Mouse (Mus musculus) gastrocnemius, postnatal 10 days (tissue): ENCODE measurements around the gene Cela1. TPM values are rescaled to one million over a fixed set of nuclear protein-coding genes. Genes with fewer than 3 reads are reported as not detected.
A peak's percentile ranks its signal among the peaks of the same experiment; 100 is the strongest.

ENCODE experiments used
- DNase-seq: peaks from one replicate; pipeline ENCODE4 v3.0.0; 2021; ENCODE audit warnings: mixed read lengths
- total RNA-seq, 2 experiments: library from RNA; stranded (reverse); gene quantifications; 2 replicates each; pipeline ENCODE4 v1.2.3; 2021

Gene Cela1
- total RNA-seq, 2 experiments from 2014 or later, result 1.2 TPM; not detected in 1

DNA sequence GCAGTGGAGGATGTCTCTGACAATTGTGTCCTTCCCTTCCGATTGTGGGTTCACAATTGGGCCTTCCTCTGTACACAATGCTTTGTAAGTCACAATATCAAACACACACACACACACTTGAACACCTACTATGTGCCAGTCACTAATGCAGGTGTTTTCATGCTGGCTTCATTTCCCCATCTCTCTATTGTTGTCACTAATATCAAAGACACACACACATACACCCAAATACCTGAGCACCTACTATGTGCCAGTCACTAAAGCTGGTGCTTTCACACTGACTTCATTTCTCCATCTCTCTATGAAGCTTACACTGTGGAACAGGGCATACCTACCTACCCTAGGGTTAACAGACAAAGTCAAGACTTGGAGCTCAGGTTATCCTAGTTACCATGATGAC, 17.7 kb upstream of the Cela1 start:
- no peak for DNase-seq

DNA sequence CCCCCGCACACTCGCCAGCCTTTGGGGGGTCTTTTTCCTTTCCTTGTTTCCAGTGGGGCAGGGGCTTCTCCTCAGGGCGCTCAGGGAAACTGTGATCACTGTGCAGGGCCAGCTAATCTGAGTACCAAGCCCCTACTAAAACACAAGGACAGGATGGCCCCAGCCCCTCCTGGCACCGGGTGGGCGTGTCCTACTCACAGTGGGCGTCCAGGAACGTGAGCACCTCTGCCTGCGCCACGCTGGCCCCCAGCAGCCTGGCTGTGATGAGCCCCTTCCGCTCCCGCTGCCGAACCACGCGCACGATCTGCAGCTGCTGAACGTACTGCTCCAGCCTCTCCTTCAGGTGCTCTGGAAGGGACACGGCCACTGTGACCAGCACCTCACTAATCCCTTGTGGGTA, 16.2 kb upstream of the Cela1 start:
- no peak for DNase-seq

DNA sequence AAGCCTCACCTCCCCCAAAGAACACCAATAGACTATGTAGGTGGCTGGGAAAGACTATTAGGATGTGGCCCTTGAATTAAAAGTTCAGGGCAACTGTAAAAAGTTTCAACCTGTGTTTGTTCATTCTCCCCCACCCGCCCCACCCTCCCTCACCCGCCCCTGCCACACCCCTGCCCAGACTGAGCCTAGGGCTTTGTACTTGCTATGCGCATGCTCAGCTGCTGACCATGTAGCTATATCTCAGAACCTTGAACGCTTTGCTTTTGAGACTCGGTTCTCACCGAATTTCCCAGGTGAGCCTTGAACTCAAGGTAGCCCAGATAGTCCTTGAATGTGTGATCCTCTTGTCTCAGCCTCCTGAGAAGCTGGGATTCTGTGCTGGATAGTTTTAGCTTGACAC, 14.1 kb upstream of the Cela1 start:
- no peak for DNase-seq

DNA sequence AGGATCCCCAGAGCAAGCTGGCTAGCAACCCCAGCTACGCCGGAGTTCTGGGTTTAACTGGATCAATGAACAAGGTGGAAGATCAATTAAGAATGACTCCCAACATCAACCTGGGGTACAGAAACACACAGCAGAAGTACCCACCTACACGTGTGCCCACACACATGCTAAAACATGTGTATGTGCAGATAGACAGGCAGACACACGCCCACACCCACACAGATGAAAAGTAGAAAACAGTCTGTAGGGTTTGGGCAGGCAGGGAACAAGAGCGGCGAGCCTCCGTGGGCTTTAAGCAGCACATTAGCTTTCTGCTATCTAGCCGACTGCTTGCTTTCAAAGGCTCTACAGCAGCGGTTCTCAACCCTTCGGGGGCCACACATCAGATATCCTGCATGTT, 13.4 kb upstream of the Cela1 start:
- no peak for DNase-seq

DNA sequence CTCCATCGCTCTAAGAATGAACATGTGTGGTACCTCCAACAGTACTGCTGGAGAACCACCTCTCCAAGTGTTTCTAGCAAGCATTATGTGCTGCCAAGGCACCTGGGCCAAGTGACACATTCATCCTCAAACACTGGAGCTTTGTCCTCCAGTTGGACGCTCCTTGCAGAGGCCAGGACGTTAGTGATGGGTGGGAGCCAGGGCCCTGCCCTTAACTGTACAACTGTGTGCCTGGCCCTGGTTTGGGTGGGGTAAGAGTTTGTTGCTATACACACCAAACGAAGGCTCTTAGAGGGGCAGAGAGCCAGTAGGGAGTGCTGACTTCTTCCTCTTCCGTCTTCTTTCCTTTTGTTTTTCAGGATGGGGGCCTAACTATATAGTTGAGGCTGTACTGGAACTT, 12.7 kb upstream of the Cela1 start:
- DNase-seq, result no peak

DNA sequence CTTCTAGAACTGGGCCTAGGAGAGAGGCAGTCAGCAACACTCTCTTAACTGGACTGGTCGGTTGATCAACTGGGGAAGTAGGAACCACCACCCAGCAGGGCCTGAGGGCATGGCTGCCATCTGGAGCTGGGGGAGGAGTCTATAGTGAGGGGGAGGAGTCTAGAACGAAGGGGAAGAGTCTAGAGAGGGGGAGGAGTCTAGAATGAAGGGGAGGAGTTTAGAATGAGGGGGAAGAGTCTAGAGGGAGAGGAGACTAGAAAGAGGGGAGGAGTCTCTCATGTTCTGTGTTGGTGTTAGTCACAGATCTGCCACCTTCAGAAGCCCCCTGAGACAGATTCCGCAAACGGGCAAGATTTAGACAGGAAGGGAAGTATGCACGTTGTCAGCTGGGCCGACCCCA, 11.7 kb upstream of the Cela1 start:
- no peak for DNase-seq

DNA sequence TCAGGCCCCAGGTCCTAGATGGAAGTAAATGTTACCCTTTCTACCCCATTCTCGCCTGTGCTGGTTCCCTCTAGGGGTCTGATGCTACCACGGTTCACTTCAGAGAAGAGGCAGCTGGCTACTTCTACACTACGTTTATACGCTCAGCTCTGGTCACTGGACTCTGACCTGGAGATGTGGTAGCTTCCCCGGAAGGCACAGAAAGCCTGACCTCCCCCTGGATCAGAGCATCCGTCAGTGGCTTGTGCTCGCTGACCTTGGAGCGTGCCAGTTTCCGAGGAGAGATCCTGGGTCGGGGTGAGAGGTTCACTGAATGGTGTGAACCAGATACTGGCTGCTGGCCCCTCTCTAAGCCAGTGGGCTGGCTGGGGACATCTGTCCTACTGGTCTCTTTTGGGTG, 10.4 kb upstream of the Cela1 start:
- DNase-seq, result no peak

DNA sequence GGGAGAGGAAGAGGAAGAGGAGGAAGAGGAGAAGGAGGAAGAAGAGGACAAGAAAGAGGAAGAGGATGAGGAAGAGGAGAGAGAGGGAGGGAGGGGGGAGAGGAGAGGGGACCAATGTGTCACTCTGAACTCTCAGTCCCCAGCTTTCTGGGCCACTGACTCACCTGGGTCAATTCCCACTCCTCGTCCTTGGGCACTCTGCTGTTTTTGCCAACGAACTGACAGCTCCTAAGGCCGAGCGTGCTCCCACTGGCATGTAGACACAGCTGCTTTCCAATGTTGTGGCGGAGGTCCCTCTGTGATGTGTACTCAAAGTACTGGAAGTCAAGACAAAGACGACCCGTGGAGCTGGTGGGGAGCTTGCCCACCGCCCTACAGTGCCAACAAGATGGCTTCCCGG, 6.7 kb upstream of the Cela1 start:
- no peak for DNase-seq

DNA sequence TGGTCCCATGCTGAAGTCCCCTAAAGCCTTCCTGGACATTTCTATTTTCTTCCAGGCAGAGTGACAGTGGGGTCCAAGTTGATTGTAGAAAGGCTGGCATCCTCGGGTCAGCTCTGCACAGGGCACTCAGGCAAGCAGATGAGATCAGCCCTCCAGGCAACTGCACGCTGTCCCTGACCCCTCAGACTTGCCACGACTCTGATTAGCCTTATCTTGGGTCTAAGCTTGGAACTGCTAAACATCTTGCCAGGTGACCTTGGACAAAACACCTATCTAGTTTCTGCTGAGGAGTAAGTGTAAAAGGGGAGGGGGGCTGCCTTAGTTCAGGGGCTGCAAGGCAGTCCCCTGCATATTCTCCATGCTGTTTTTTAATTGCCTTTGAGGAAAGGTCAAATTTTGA, 4.3 kb upstream of the Cela1 start:
- DNase-seq, result no peak

DNA sequence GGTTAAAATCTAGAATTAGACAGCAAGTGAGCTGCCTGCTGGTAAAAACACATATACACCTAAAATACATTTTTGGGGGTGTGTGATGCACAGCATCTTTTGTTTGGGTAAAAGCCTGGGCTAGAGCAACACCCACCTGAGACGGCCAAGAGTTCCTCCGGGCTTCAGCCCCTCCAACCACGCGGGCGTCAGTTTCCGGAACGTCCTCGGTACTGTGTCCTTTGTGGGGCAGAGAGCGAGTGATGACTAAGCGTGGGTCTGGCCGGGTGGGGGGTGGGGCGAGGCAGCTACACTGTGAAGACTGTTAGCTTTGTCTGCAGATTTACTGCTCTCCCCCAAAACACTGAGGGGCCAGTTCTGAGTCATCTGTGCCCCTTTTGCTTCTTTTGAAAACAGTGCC, 732 bp downstream of the Cela1 start:
- DNase-seq, result no peak

DNA sequence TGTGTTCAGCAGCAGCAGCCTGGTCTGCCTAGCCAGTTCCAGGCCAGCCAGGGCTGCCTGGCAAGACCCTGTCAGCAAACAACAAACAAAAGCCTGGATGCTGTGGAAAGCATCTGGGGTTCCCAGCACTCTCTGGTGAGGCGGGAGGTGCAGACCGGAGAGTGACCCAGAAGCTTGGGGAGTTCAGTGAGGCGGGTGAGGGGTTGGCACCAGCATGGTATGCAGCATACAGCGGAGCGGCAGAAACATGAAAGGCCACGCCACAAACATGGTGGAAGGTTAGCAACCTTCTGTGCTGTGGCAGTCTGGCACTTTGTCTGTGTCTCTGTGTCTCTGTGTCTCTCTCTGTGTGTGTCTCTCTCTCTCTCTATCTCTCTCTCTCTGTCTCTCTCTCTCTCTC, 1.3 kb downstream of the Cela1 start:
- DNase-seq, result no peak

DNA sequence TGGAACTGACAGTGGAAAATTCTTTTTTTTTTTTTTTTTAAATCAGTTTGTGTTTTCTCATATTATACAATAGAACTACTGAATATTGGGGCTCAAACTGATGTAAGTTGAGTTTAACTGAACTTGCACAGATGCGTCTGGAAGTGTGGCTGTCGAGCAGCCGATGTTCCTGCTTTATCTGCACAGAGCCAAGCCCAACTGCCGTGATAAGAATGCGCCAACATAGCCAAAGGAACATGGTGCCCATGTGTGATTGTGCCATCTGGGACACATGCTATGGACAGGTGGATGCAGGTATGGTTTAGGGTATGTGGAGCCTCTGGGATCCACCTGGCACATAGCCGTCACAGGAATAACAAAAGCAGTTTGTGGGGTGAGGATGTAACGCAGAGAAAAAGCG, 1.9 kb downstream of the Cela1 start:
- DNase-seq, result no peak

DNA sequence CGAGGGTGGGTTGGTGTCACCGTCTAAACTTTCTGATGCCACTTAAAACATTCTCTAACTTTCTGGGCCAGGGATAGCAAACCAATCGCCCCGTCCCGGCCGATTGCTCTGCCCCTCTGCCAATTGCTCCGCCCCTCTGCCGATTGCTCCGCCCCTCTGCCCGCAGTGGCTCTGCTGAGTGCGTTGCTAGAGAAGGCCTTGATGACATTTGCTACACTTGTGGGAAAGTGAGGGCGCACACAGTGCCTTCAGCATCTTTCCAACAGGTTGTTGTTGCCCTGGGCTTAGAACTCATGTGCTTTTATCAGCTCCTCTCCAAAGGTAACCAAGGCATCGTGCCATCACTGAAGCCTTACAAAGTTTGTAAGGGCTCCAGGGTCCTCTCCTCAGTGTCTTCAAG, 2.5 kb downstream of the Cela1 start:
- no peak for DNase-seq

DNA sequence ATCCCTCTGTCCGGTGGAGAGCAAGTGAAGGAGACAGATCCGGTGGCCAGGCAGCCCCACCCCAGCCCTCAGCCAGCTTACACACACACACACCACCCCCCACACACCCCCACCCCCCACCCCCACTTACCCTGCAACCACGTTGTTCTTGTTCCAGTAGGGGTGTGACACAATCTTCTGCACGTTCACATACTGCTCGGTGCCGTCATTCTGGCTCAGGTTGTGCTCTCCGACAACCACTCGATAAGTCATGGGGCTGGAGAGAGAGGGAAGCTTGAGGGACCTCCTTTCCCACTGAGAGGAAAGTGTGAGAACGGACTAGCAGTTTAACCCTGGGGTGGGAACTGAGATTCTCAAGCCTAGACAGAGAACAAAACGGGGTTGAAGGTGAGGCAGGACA, 3.3 kb downstream of the Cela1 start:
- no peak for DNase-seq

DNA sequence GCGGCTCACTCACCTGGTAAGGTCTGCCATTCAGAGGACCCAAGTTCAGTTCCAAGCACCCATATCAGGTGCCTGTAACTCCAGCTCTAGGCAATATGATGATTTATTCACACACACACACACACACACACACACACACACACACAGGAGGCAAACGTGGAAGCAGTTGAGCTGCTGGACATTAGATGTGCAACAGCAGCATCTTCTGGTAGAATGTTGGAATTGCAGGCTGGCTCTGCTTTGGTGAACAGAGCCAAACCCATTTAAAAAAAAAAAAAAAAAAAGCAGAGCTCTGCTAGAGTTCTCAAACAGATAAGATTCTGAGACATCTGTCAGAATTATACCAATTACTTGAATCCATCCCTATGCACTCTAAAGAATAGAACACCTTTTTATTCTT, 4.7 kb downstream of the Cela1 start:
- peak; percentile 81 for DNase-seq

DNA sequence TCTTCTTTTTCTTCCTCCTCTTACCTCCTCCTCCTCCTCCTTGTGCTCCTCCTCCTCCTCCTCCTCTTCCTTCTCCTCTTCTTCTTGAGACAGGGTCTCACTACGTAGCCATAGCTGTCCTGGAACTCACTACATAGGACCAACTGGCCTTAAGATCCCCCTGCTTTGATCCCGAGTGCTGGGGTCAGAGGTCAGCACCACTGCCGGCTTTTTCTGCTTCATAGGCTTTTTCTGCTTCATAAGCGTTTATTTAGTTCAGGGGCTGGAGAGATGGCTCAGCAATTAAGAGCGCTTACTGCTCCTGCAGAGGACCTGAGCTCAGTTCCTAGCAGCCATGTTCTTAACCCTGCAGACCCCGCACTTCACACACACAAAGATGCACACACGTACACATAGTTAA, 6.0 kb downstream of the Cela1 start:
- no peak for DNase-seq

DNA sequence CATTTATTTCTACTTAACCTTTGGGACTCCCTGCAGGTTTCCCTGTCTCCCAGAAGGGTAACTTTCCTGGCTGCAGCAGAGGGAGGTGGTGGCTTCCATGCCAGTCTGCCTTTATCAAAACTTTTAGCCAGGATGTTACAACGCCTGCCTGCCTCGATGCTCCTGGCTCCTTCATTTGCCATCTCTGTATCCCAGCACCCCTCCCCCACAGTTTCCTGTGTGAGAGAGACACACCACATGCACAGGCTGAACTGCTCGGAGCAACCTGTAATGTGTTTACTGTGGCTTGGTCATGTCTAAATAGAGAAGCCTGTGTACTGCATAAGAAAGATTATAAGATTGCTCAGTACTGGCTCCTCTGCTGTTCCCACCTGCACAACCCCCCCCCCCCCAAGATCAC, 7.3 kb downstream of the Cela1 start:
- DNase-seq, result no peak

DNA sequence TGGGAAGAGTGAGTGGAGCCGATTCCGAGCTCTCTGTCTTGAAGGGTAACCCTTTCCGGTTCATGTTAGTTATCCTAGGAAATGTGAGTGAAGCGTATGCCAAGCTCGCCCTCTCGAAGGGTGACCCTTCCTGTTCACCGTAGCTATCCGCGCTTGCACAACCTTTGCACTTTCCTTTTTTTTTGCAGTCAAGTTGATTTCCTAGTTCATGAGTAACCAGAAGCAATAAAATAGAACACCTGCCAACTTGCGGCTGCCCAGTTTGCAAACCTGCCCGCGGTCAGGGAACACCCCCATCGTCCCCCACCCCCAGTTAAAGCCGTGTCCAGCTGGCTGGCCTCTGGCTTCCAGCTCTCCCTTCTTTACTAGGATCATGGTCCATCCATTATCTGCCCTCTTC, 8.7 kb downstream of the Cela1 start:
- DNase-seq, result no peak

DNA sequence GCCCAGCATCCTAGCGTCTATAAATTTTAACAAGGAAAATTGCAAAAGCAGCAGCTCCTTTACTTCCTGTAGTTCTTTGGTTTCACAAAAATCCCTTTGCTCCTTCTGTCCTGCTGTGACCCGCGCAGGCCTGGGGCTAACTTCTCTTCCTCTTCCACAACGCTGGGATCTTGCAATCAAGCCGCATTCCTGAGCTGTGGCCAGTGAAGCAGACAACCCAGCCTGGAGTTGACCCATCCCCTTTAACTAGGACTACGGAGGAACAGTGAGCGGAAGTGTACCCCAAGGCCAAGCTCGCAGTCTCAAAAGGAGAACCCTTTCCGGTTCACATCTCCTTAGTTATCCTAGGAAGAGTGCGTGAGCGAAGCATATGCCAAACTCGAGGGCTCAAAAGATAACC, 9.1 kb downstream of the Cela1 start:
- no peak for DNase-seq

DNA sequence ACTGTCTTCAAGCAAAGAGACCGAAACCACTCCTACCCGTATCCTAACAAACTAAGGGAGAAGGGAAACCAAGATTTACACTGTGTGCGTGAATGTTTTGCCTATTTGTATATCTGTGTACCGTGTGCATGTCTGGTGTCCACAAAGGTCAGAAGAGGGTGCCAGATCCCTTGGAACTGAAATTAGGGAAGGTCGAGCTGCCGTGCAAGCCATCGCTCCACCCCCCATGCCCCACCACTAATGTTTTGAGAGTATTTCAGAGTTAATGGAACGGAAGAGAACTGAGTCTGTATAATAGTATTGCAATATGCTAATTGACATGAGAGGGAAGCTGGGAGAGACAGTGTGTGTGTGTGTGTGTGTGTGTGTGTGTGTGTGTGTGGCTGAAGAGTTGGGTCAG, 10.0 kb downstream of the Cela1 start:
- DNase-seq, result no peak

DNA sequence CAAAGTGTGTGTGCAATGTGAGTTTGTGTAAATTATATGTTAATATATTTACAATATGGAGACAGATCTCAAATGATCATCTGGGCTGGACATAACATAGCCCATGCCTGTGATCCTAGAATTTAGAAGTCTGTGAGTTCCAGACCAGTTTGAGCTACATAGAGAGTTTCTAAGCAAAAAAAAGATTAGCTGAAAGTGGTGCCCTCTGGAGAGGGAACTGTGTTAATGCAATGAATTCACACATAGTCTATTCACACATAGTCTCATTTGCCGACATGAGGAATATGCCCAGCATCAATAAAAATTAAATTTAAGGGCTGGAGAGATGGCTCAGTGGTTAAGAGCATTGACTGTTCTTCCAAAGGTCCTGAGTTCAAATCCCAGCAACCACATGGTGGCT, 11.2 kb downstream of the Cela1 start:
- DNase-seq, result no peak

DNA sequence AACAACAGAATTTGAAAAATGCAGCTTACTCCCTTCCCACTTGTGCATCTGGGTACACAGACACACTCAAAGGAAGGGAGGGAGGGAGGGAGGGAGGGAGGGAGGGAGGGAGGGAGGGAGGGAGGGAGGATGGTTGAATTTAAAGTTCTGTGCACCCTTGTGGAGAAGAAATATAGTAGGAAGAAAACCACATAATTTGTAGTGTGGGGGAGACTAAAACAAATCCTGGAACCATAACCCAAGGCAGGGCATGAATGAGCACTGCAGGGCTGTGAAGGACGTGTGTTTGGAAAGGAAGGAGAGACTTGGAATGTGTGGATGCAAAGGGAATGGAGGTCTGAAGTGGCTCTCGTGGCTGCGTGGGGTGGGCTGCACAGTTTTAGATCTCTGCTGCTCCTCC, 12.2 kb downstream of the Cela1 start:
- no peak for DNase-seq

DNA sequence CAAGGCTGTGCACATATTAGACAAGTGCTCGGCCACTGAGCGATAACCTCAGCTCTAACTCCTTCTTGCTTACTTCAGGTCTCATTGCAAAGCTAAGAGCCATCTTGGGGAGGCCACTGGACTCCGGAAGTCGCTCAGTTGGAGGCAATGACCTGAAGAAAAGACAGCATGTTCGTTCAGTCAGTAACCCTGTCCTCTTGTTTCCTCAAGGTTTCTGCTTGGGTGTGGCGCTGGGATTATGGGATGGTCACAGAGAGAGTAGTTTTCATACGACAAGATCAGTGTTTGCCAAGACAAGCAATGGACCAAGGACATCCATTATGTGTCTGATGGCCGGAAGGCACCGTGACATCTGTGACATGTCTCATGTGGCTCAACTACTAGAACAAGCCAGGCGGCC, 13.2 kb downstream of the Cela1 start:
- DNase-seq, result no peak

DNA sequence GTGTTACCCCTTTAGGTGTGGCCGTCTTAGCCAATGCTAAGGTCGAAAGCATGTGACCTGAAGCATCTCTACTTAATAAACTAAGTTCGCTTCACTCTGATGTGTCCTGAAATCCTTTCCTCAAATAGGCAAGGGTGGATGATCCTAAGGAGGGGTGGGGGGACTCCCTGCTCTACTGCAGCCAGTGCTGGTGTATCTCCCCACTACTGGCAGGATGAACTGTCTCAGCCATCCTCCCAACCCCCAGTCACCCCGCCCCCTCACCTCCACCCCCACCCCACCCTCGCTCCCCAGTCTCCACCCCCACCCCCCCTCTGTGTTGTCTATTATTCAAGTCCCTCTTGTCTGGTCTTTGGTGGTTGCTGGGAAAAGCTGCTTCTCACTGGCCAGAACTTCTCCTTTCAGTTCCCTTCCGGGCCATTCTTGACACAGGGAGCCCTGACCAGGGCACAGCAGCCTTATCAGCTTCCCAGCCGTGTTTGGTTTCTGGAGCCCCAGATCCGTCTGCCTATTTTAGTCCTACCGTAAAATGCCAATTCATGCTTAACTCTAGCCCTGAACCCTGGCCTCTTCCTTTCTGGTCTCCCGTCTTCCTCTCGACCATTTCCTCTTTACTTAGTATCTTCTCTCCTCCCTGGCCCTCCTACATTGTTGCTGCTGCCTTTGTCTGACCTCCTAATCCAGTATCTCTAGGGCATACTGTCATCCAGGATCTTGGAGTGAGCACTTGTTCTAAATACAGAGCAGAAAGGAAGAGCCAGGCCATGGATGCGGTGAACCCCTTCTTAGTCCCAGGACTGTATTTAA, 13.9 kb downstream of the Cela1 start:
- no peak for DNase-seq

DNA sequence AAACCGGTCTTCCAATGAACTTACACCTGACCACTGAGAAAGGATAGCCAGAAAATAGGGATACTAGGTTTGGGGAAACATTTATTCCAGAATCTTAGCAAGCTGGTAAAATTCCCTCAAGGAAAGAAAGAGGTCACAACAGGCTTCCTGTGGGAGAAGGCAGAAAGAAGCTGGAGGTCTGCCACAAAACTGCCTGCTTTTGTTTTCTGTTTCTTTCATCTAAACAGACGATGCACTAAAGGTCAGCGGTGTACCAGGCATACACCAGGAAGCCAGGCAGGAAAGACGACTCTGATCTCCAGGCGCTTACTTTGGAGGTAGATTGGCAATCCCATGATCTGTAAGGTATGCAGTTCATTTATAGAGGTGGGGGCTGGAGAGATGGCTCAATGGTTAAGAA, 16.9 kb downstream of the Cela1 start:
- DNase-seq, result no peak
